ENCODE assay signal across 27 mouse cellular contexts in the genomic region with DNA sequence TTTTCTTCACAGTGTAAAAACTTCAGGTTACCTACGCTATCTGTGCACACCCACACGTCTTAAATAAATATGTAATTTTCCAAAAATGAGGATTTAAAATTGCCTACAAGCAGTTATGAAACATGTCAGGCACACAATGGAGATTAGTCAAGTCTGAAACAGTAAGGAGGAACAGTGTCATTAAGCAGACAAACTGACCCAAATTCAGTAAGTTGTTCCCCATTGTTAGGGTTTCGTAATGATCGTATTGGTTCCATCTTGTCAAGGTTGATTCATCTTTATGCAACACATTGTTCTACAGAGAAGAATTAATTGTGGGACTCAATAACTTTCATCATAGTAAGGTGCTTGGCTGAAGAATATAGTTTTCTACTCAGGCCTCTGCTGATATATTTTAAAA.
"Had no signal": no experiment of that assay in that cellular context is flagged by ENCODE, and none has a peak within 500 bp of the region (broad histone marks: within the 10 kb centered on the region; RNA-seq: fewer than 3 reads in every experiment).

No protein-coding gene starts in this region.

- H3K4me2 ChIP-seq: heart, embryonic 11.5 days; heart, embryonic 13.5 days; heart, embryonic 15.5 days; hindbrain, embryonic 13.5 days; hindbrain, embryonic 15.5 days; kidney, embryonic 15.5 days; limb, embryonic 12.5 days; liver, embryonic 13.5 days; liver, embryonic 15.5 days had no signal

- DNase-seq: gastrocnemius, adult 2 months; gastrocnemius, postnatal 10 days; gastrocnemius, postnatal 25 days; heart, adult 2 months; heart, postnatal 14 days; heart, postnatal 36 days; kidney, adult 11 months; kidney, adult 2 months; kidney, adult 9 months; kidney, postnatal 14 days; kidney, postnatal 4 days; liver; liver, embryonic 13.5 days had no signal

- H3K36me3 ChIP-seq: heart, embryonic 13.5 days; heart, embryonic 15.5 days; hindbrain, embryonic 13.5 days; hindbrain, embryonic 15.5 days; kidney, embryonic 15.5 days; limb, embryonic 10.5 days; limb, embryonic 12.5 days; liver, embryonic 13.5 days; liver, embryonic 15.5 days had no signal

- H3K27ac ChIP-seq: gastrocnemius, adult 2 months; heart, adult 2 months; heart, embryonic 13.5 days; heart, embryonic 15.5 days; hindbrain, embryonic 13.5 days; hindbrain, embryonic 15.5 days; hindbrain, postnatal 0 days; kidney, embryonic 15.5 days; kidney, postnatal 0 days; layer of hippocampus, adult 2 months; left cerebral cortex, adult 2 months; limb, embryonic 10.5 days; limb, embryonic 12.5 days; liver, embryonic 13.5 days; liver, embryonic 15.5 days had no signal

- H3K4me3 ChIP-seq: gastrocnemius, adult 2 months; heart, adult 2 months; heart, embryonic 13.5 days; heart, embryonic 15.5 days; hindbrain, embryonic 13.5 days; hindbrain, embryonic 15.5 days; kidney, embryonic 15.5 days; layer of hippocampus, adult 2 months; left cerebral cortex, adult 2 months; limb, embryonic 10.5 days; limb, embryonic 12.5 days; liver, embryonic 13.5 days; liver, embryonic 15.5 days had no signal

- H3K4me1 ChIP-seq: heart, embryonic 13.5 days; heart, embryonic 15.5 days; hindbrain, embryonic 13.5 days; hindbrain, embryonic 15.5 days; kidney, embryonic 15.5 days; limb, embryonic 10.5 days; limb, embryonic 12.5 days; liver, embryonic 13.5 days; liver, embryonic 15.5 days had no signal

- H3K9me3 ChIP-seq: heart, embryonic 13.5 days; heart, embryonic 15.5 days; hindbrain, embryonic 13.5 days; hindbrain, embryonic 15.5 days; kidney, embryonic 15.5 days; limb, embryonic 10.5 days; liver, embryonic 13.5 days; liver, embryonic 15.5 days had no signal

- ATAC-seq: hindbrain, postnatal 0 days; intestine, embryonic 16.5 days had no signal

- H3K27me3 ChIP-seq: heart, embryonic 13.5 days; heart, embryonic 15.5 days; hindbrain, embryonic 13.5 days; hindbrain, embryonic 15.5 days; kidney, embryonic 15.5 days; limb, embryonic 12.5 days; liver, embryonic 13.5 days; liver, embryonic 15.5 days had no signal

- H3K9ac ChIP-seq: heart, embryonic 13.5 days; heart, embryonic 15.5 days; hindbrain, embryonic 13.5 days; hindbrain, embryonic 15.5 days; kidney, embryonic 15.5 days; limb, embryonic 12.5 days; liver, embryonic 13.5 days; liver, embryonic 15.5 days had no signal
